13 mouse cellular contexts compared by ENCODE assay signal in genomic region chrX:162284252-162284651, GRCm38 (mm10).
A peak's percentile ranks its signal among the peaks of the same experiment; 100 is the strongest.
DNase-seq lines count a peak whose midpoint lies in the region; ATAC-seq and TF ChIP-seq lines count a peak whose summit lies in the region.
"Had no signal": no experiment of that assay in that cellular context is flagged by ENCODE, and none has a peak within 500 bp of the region (broad histone marks: within the 10 kb centered on the region; RNA-seq: fewer than 3 reads in every experiment).

No protein-coding gene starts in this region.

- 0 out of 2 replicates have a peak, but pooled peaks cover 4% of the 10 kb centered on the region for H3K27me3 ChIP-seq in heart, embryonic 10.5 days (ENCODE audit: insufficient read depth, poor library complexity, severe bottlenecking)
- H3K27me3 ChIP-seq in G1E (ENCODE audit: insufficient read depth, low read length), result no peaks in the 10 kb centered on the region

- no peak overlapping the region for H3K4me3 ChIP-seq in heart, embryonic 10.5 days
- no peak overlapping the region for H3K4me3 ChIP-seq in G1E (ENCODE audit: low read depth, low read length)
- H3K4me3 ChIP-seq: heart, adult 2 months had no signal

- intact Hi-C loops in heart, postnatal 14 days (cut with DNase I), result loop anchor here (5.0 kb wide), 1 partner anchor 168 kb away; no protein-coding TSS in a partner anchor
- intact Hi-C loops in gastrocnemius, postnatal 36 days (cut with DNase I), result loop anchor here (10.0 kb wide), 1 partner anchor 119 kb away; no protein-coding TSS in a partner anchor

- no peaks in the 10 kb centered on the region for H3K9me3 ChIP-seq in heart, embryonic 10.5 days
- no peaks in the 10 kb centered on the region for H3K9me3 ChIP-seq in G1E (replicated peaks)

- 22% methylated on average over 3 of the region's 3 CpGs for WGBS in heart, embryonic 10.5 days

- no peak overlapping the region for H3K27ac ChIP-seq in heart, embryonic 10.5 days
- H3K27ac ChIP-seq: heart, adult 2 months; hindbrain, postnatal 0 days had no signal

- DNase-seq in heart, embryonic 10.5 days (ENCODE audit: low spot score), result peak; percentile 87
- no peak for DNase-seq in heart, postnatal 14 days
- DNase-seq in G1E (ENCODE audit: low spot score), result peak; percentile 49
- no peak for DNase-seq in kidney, adult 8-10 months
- DNase-seq in layer of hippocampus, postnatal 10 days (ENCODE audit: low spot score in 2 of 2), result no peak
- DNase-seq in gastrocnemius, postnatal 36 days, result no peak
- DNase-seq: cerebellum, postnatal 10 days; heart, adult 2 months; kidney, postnatal 36 days; lung, adult 18-20 months had no signal

- no peaks in the 10 kb centered on the region for H3K36me3 ChIP-seq in heart, embryonic 10.5 days
- no peaks in the 10 kb centered on the region for H3K36me3 ChIP-seq in G1E (replicated peaks)

- peak; percentile 100 for ATAC-seq in G1E (ENCODE audit: extremely low read depth, insufficient number of reproducible peaks, low FRiP score, poor library complexity, severe bottlenecking)
- ATAC-seq in erythroid progenitor cell, adult 5-6 weeks (replicated peaks; ENCODE audit: low FRiP score, poor library complexity, severe bottlenecking), result peak; percentile 97
- ATAC-seq in megakaryocyte progenitor cell, adult 5-6 weeks (replicated peaks; ENCODE audit: poor library complexity), result peak; percentile 100
- ATAC-seq: hindbrain, postnatal 0 days had no signal

- H3K4me1 ChIP-seq in heart, embryonic 10.5 days, result no peaks in the 10 kb centered on the region
- peaks cover 19% of the 10 kb centered on the region for H3K4me1 ChIP-seq in G1E (ENCODE audit: insufficient read depth, low read depth, low read length)

- TF ChIP-seq CTCF in G1E (IDR thresholded peaks at IDR 0.05; ENCODE audit: low read depth, low read length), result no peak

Comparison
In these comparisons a context has a peak if more than half of its experiments do, and no peak if none do; other contexts are left out.
1. DNase-seq: peak in heart, embryonic 10.5 days (single experiment) and G1E (single experiment); none in heart, postnatal 14 days (0 of 2), kidney, adult 8-10 months (0 of 2), layer of hippocampus, postnatal 10 days (0 of 2) and gastrocnemius, postnatal 36 days (0 of 2).
2. Peak in every context shown above with its lines, with median percentiles within 50 percentile points of each other: ATAC-seq.